Mouse (Mus musculus) left cerebral cortex, adult 8-10 months (tissue): ENCODE data around the gene Nop10. TPM values are rescaled to one million over a fixed set of nuclear protein-coding genes. Genes with fewer than 3 reads are reported as not detected.

Source experiments
- total RNA-seq, 4 experiments: library from RNA; stranded (reverse); gene quantifications; 2 replicates each; pipeline ENCODE4 v1.2.4; 2022

The Nop10 gene
- total RNA-seq, 4 experiments from 2014 or later, result 49.0 to 56.9 (median 52.8) TPM

Other genes with a start within 250 kb of the Nop10 start
- not detected for gene Olfr1310, start 249.2 kb upstream of the Nop10 start, total RNA-seq
- not detected for gene Olfr1311, start 237.5 kb upstream of the Nop10 start, total RNA-seq
- not detected for gene Olfr1312, start 211.7 kb upstream of the Nop10 start, total RNA-seq
- not detected for gene Olfr1313, start 184.1 kb upstream of the Nop10 start, total RNA-seq
- not detected for gene Olfr1314, start 165.1 kb upstream of the Nop10 start, total RNA-seq
- gene Olfr1315-ps1, start 146.5 kb upstream of the Nop10 start, total RNA-seq, result not detected
- gene Olfr1316, start 126.9 kb upstream of the Nop10 start, total RNA-seq, result not detected
- not detected for gene Olfr1317, start 121.6 kb upstream of the Nop10 start, total RNA-seq
- gene Olfr1318, start 107.7 kb upstream of the Nop10 start, total RNA-seq, result not detected
- gene Lpcat4, start 22.5 kb upstream of the Nop10 start, total RNA-seq, result 100 to 1,000 TPM; 153 to 175 (median 161) TPM
- under 1 TPM in 1 of 4 experiments, not detected in 3; 0.09 TPM for gene Nutm1, start 2.6 kb upstream of the Nop10 start, total RNA-seq
- 100 to 1,000 TPM; 105 to 127 (median 118) TPM for gene Slc12a6, start 3.9 kb downstream of the Nop10 start, total RNA-seq
- 1 to 10 TPM; 1.9 to 4.3 (median 2.9) TPM for gene Gm21985, start 4.4 kb downstream of the Nop10 start, total RNA-seq
- gene Emc4, start 106.1 kb downstream of the Nop10 start, total RNA-seq, result 100 to 1,000 TPM; 147 to 150 (median 149) TPM
- 10 to 100 TPM; 12.5 to 15.1 (median 13.4) TPM for gene Katnbl1, start 117.3 kb downstream of the Nop10 start, total RNA-seq
- gene Emc7, start 193.1 kb downstream of the Nop10 start, total RNA-seq, result 10 to 100 TPM; 48.2 to 52.6 (median 50.1) TPM
- 1 to 10 TPM in 3 of 4 experiments, under 1 TPM in 1; 0.97 to 2.4 (median 1.7) TPM for gene Chrm5, start 218.8 kb downstream of the Nop10 start, total RNA-seq
- gene Aven, start 231.0 kb downstream of the Nop10 start, total RNA-seq, result 10 to 100 TPM; 10.1 to 14.8 (median 13.1) TPM